Mouse (Mus musculus) heart, embryonic 16.5 days (tissue): ENCODE data around the gene Ankrd27. TPM values are rescaled to one million over a fixed set of nuclear protein-coding genes. Genes with fewer than 3 reads are reported as not detected.

Experiments used
- ATAC-seq: fragments of 200-750 bp; cut with Nextera tagmentation; replicated peaks from 2 replicates; pipeline ENCODE4 v1.8.0; 2017; ENCODE audit warnings: moderate number of reproducible peaks; ENCODE audit not compliant: insufficient read depth, low FRiP score; ENCODE audit errors: extremely low read depth
- H3K27ac ChIP-seq: fragments of 300-500 bp; sonication (generic); 2 replicates; pipeline ENCODE4 v1.5.1; 2014; ENCODE audit warnings: mild to moderate bottlenecking, low read length, control low read depth, moderate library complexity
- H3K27me3 ChIP-seq: fragments of 300-500 bp; sonication (generic); 2 replicates; pipeline ENCODE4 v1.6.1; 2014; ENCODE audit warnings: low read length, mixed read lengths; ENCODE audit not compliant: control insufficient read depth, insufficient read depth
- H3K36me3 ChIP-seq: fragments of 300-500 bp; sonication (generic); 2 replicates; pipeline ENCODE4 v1.6.1; 2014; ENCODE audit not compliant: control insufficient read depth, insufficient read depth
- H3K4me1 ChIP-seq: fragments of 300-500 bp; sonication (generic); 2 replicates; pipeline ENCODE4 v1.6.1; 2014; ENCODE audit warnings: low read length, mixed read lengths; ENCODE audit not compliant: control insufficient read depth, insufficient read depth
- H3K4me2 ChIP-seq: fragments of 300-500 bp; sonication (generic); 2 replicates; pipeline ENCODE4 v1.6.1; 2014; ENCODE audit warnings: low read depth, mild to moderate bottlenecking, control low read depth, low read length
- H3K4me3 ChIP-seq: fragments of 300-500 bp; sonication (generic); 2 replicates; pipeline ENCODE4 v1.5.1; 2014; ENCODE audit warnings: mild to moderate bottlenecking, control low read depth, low read length
- H3K9ac ChIP-seq: fragments of 300-500 bp; sonication (generic); 2 replicates; pipeline ENCODE4 v1.6.1; 2014; ENCODE audit warnings: low read length, control low read depth
- H3K9me3 ChIP-seq: fragments of 300-500 bp; sonication (generic); replicated peaks from 2 replicates; pipeline ENCODE4 v1.6.1; 2016; ENCODE audit warnings: low read length; ENCODE audit not compliant: control insufficient read depth
- WGBS: fragments of 180-500 bp; shearing (Covaris S2); extraction: QIAGEN DNeasy Blood & Tissue Kit; methylation state at CpG from one replicate; pipeline ENCODE4 v1.1.7; 2014; 5-methylcytosine and 5-hydroxymethylcytosine counted together
- polyA plus RNA-seq: library from polyadenylated mRNA; unstranded; fragments of >200 nt; fragmentation: Nextera tagmentation; extraction: Ambion mirVana; gene quantifications from 2 replicates; pipeline ENCODE4 v1.2.1, GENCODE M21; 2015

The Ankrd27 gene
- polyA plus RNA-seq: 20.4 and 22.6 TPM in 2 replicates

DNA sequence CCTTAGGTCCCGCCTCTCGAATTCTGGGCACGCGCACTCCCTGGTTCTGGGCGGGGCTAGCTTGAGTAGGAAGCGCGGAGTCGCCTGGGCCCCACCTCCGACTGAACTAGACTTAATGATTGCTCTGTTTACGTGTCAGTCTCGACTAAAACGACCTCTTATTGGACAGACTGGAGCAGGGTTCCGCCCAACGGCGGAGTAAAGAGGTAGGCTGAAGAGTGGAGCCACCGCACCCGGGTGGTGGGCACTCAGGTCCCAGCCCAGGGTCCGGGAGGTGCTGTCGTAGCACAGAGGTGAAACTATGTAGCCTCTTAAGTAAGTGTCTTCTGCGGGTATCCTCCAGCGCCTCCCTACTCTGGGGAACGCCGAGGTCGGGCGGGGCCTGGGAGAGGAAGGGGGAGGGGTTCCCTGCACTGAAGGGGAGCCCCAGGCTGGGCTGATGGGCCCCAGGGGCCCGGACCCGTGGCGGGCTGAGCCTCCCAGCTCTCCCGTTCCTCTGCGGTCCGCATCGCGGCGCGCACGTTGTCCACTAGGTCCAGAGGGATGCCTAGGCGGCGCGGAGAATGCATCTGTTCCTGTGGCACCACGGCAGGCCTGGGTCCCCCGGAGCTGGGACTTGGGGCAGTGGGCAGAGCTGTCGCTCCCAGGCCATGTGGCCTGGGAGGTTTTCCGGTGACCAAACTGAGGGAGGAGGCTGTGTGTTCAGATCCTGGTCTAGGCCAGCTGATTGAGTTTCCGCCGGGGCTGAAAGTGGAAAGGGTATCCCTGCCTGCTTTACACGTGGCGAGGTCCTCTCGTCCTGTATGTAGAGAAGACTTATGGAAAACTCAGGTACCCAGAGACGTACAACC is at the start of gene Ankrd27:
Gene Ankrd27 (plus strand): TSS at position 190 of the 851 bp plus-strand sequence.
- peak within 1 kb of the TSS; percentile 97 for H3K4me3 ChIP-seq
- peaks cover 21% of the 10 kb centered on the region for H3K4me1 ChIP-seq
- peak within 1 kb of the TSS; percentile 96 for H3K4me2 ChIP-seq
- H3K9ac ChIP-seq: peak within 1 kb of the TSS; percentile 88
- H3K27me3 ChIP-seq: peaks cover 10% of the 10 kb centered on the region
- peak within 1 kb of the TSS; percentile 78 for H3K27ac ChIP-seq
- H3K9me3 ChIP-seq: no peaks in the 10 kb centered on the region
- under 1% methylated on average over 49 of the region's 49 CpGs for WGBS
- ATAC-seq: peak; percentile 97
- H3K36me3 ChIP-seq: no peaks in the 10 kb centered on the region

GRCm38 (mm10) chr7:35537562-35537961 is 48.5 kb upstream of the Ankrd27 start, which contains the start of gene Tdrd12:
TSS of gene Tdrd12 (minus strand) at chr7:35537745.
- Histone ChIP-seq H3K36me3 (no peaks in the 10 kb centered on the region), H3K4me2 (no peak within 1 kb of the TSS), H3K9me3 (no peaks in the 10 kb centered on the region), H3K27me3 (no peaks in the 10 kb centered on the region), H3K27ac (no peak within 1 kb of the TSS), H3K4me3 (no peak within 1 kb of the TSS), H3K4me1 (no peaks in the 10 kb centered on the region), H3K9ac (no peak within 1 kb of the TSS)
- no peak for ATAC-seq
- WGBS: 85% methylated on average over 17 of the region's 17 CpGs

DNA sequence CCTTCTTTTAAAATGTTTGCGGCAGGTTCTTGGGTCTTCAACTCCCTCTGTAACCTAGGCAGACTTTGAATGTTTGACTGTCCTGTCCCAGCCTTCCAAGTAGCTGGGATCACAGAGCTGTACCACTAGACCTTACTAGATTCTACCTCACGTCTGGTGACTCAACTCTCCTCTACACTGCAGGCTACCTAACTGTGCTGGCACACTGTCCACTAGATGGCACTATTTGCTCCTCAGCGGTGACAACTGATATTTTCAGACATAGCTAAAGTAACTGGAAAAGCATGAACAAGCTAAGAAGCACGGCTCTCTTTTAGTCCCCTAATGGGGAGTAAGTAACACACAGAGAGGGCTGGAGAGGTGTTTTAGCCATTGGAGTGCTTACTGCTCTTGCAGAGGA is 40.2 kb upstream of the Ankrd27 start:
- peak; percentile 49; the same call in 1 of the 2 replicates for ATAC-seq
- no peak overlapping the region for H3K9ac ChIP-seq
- H3K4me1 ChIP-seq: no peaks in the 10 kb centered on the region
- no peaks in the 10 kb centered on the region for H3K27me3 ChIP-seq
- H3K4me2 ChIP-seq: no peak overlapping the region
- H3K36me3 ChIP-seq: peaks cover 30% of the 10 kb centered on the region
- no peak overlapping the region for H3K4me3 ChIP-seq
- no peak overlapping the region for H3K27ac ChIP-seq
- 0 out of 2 replicates have a peak, but pooled peaks cover 4% of the 10 kb centered on the region for H3K9me3 ChIP-seq
- 27% methylated on average over 4 of the region's 4 CpGs for WGBS

- H3K27ac ChIP-seq: no peak overlapping the region; the same call in 1 of the 2 replicates
- peak overlapping the region; percentile 97 for H3K9ac ChIP-seq
- H3K4me2 ChIP-seq: peak overlapping the region; percentile 96
- H3K4me1 ChIP-seq: peaks cover 10% of the 10 kb centered on the region
- peak overlapping the region; percentile 91 for H3K4me3 ChIP-seq
- ATAC-seq: no peak
- peaks cover 21% of the 10 kb centered on the region for H3K36me3 ChIP-seq
- H3K9me3 ChIP-seq: 0 out of 2 replicates have a peak, but pooled peaks cover 4% of the 10 kb centered on the region
- 61% methylated on average over 10 of the region's 10 CpGs for WGBS
- no peaks in the 10 kb centered on the region for H3K27me3 ChIP-seq
These were observed 32.1 kb upstream of the Ankrd27 start for GRCm38 (mm10) chr7:35553751-35554604.

DNA sequence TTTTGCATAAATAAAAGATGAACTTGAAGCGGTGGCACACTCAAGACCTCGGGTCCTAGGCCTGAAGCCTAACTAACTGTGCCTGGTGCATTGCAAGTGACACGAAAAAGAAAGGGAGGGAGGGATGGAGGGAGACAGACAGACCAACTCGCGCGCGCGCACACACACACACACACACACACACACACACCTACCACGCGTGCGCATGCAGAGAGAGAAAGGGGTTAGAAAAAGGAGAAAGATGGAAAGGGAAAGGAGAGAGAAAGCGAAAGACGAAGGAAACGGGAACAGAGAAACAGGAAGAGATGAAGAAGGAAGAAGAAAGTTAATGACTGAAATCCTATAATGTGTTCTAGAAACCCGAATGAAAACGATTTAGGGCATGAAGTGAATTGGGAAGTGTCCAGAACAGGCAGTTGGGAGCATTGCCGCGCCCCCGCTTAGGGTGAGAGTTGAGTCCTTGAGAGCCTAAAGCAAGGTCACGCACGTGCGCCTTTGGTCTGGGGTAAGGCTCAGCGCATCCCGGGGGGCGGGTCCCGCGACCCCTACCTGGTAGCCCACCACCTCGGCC is 31.4 kb upstream of the Ankrd27 start:
- Histone ChIP-seq H3K4me2 (peak overlapping the region; percentile 96), H3K27ac (peak overlapping the region; percentile 99), H3K4me1 (peaks cover 10% of the 10 kb centered on the region), H3K27me3 (no peaks in the 10 kb centered on the region), H3K9ac (peak overlapping the region; percentile 97), H3K36me3 (peaks cover 15% of the 10 kb centered on the region), H3K9me3 (0 out of 2 replicates have a peak, but pooled peaks cover 4% of the 10 kb centered on the region), H3K4me3 (peak overlapping the region; percentile 91)
- 5% methylated on average over 28 of the region's 28 CpGs for WGBS
- ATAC-seq: peak; percentile 25; the same call in 1 of the 2 replicates

- H3K36me3 ChIP-seq: peaks cover 8% of the 10 kb centered on the region
- no peaks in the 10 kb centered on the region for H3K9me3 ChIP-seq
- H3K27ac ChIP-seq: peak overlapping the region; percentile 99
- H3K9ac ChIP-seq: peak overlapping the region; percentile 97
- peak; percentile 88 for ATAC-seq
- H3K4me2 ChIP-seq: peak overlapping the region; percentile 96
- H3K4me1 ChIP-seq: peaks cover 10% of the 10 kb centered on the region
- under 1% methylated on average over 93 of the region's 93 CpGs for WGBS
- no peaks in the 10 kb centered on the region for H3K27me3 ChIP-seq
- peak overlapping the region; percentile 91 for H3K4me3 ChIP-seq
These were observed 30.5 kb upstream of the Ankrd27 start for GRCm38 (mm10) chr7:35555224-35556204.

DNA sequence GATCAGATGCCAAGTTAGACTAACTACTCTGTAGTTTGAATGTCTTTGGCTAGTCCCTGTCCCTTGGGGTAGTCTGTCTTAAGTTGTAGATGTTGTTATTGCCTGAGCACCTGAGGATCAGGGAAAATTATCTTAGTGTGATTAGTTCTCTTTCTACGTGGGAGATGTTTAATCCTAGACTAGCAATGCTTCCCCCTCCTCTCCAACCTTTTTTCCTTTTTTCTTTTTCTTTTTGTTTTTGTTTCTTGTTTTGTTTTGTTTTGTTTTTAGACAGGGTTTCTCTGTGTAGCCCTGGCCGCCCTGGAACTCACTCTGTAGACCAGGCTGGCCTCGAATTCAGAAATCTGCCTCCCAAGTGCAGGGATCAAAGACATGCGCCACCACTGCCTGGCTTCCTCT is 29.8 kb upstream of the Ankrd27 start, which contains the start of gene Nudt19:
Gene Nudt19 (minus strand): TSS at position 100 of the 399 bp plus-strand sequence.
- no peaks in the 10 kb centered on the region for H3K9me3 ChIP-seq
- peak within 1 kb of the TSS; percentile 99 for H3K27ac ChIP-seq
- peaks cover 4% of the 10 kb centered on the region; the same call in 1 of the 2 replicates for H3K36me3 ChIP-seq
- no peaks in the 10 kb centered on the region for H3K27me3 ChIP-seq
- no peak for ATAC-seq
- H3K4me3 ChIP-seq: peak within 1 kb of the TSS; percentile 91
- peak within 1 kb of the TSS; percentile 96 for H3K4me2 ChIP-seq
- WGBS: 68% methylated on average over 4 of the region's 4 CpGs
- H3K4me1 ChIP-seq: peaks cover 10% of the 10 kb centered on the region
- H3K9ac ChIP-seq: peak within 1 kb of the TSS; percentile 97

GRCm38 (mm10) chr7:35556905-35557304 is 29.1 kb upstream of the Ankrd27 start:
- Histone ChIP-seq H3K27me3 (no peaks in the 10 kb centered on the region), H3K36me3 (no peaks in the 10 kb centered on the region), H3K9ac (no peak overlapping the region), H3K4me2 (no peak overlapping the region), H3K4me3 (no peak overlapping the region), H3K4me1 (peaks cover 10% of the 10 kb centered on the region), H3K27ac (no peak overlapping the region), H3K9me3 (no peaks in the 10 kb centered on the region)
- 84% methylated on average over 5 of the region's 5 CpGs for WGBS
- no peak for ATAC-seq
